Mouse (Mus musculus): Measurements from ENCODE around the gene Guca2a. TPM values are rescaled to one million over a fixed set of nuclear protein-coding genes. Genes with fewer than 3 reads are reported as not detected.

The Guca2a gene
- 4,090 and 6,344 TPM in 2 replicates for polyA plus RNA-seq (2012; rRNA removed)

GRCm38 (mm10) chr4:119637176-119637845 lies at the start of gene Guca2a:
Gene Guca2a (plus strand): TSS chr4:119637704.

DNA sequence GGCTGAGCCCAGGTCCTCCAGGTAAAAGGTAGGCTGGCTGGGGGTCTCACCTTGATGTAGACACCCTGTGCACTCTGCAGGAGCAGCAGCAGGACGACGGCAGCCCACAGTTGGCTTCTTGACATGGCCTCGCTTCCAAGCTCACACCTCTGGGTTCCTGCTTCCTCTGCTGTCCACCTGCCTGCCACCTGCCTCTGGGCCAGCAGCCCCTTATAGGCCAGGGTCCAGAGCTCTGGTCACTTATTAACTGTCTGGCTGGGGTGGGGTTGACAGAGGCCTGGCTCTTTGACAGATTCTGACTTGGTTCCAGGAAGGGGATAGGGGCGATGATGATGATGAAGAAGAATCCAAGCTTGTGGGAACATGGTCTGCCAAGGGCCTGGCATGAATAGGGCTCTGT lies 21.2 kb downstream of the Guca2a start, which contains the start of gene Guca2b:
Gene Guca2b (minus strand): TSS at position 224 of the 400 bp plus-strand sequence.

Other genes with a start within 250 kb of the Guca2a start
- 0.19 and 0.21 TPM in 2 replicates for gene Ccdc30, start 222.2 kb upstream of the Guca2a start, polyA plus RNA-seq (2012; rRNA removed)
- 24.4 and 28.1 TPM in 2 replicates for gene Ppcs, start 215.3 kb upstream of the Guca2a start, polyA plus RNA-seq (2012; rRNA removed)
- gene Zmynd12, start 214.9 kb upstream of the Guca2a start, polyA plus RNA-seq (2012; rRNA removed), result 0.84 and 2.2 TPM in 2 replicates
- 0.82 and 0.93 TPM in 2 replicates for gene Rimkla, start 145.1 kb upstream of the Guca2a start, polyA plus RNA-seq (2012; rRNA removed)
- gene Foxj3, start 100.7 kb upstream of the Guca2a start, polyA plus RNA-seq (2012; rRNA removed), result 9.2 and 12.6 TPM in 2 replicates
- gene Frg2f1, start 98.2 kb upstream of the Guca2a start, polyA plus RNA-seq (2012; rRNA removed), result 7.7 and 8.9 TPM in 2 replicates
- 43.3 and 57.6 TPM in 2 replicates for gene Guca2b, start 21.2 kb downstream of the Guca2a start, polyA plus RNA-seq (2012; rRNA removed)
- 6.4 and 6.5 TPM in 2 replicates for gene Hivep3, start 96.1 kb downstream of the Guca2a start, polyA plus RNA-seq (2012; rRNA removed)

Measured in colon, adult 2 months (tissue).